Mouse (Mus musculus) lung, postnatal 25 days (tissue): Measurements from ENCODE around the gene Oxct1.

Source experiments
- DNase-seq: peaks from one replicate; pipeline ENCODE4 v3.0.0; 2022; ENCODE audit warnings: low spot score

Gene Oxct1

DNA sequence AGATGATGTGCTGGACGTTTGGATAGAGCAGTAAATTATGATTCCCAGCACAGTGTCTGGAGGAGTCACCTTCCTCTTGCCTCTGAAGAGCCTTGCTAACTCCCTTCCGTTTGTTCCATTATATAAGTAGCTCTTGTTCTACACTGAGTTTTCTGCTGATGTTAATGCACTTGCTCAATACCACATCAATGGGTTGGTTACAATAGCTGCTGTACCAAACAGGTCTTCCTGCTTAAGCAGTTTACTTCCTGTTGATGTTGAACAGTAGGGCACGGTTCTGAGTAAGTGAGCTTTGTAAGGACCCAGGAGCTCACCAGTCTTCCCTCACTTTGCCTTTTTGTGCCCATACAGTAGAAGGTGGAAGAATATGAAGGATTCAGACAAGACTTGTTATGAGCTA, 98.5 kb downstream of the Oxct1 start:
- DNase-seq = peak; percentile 6

DNA sequence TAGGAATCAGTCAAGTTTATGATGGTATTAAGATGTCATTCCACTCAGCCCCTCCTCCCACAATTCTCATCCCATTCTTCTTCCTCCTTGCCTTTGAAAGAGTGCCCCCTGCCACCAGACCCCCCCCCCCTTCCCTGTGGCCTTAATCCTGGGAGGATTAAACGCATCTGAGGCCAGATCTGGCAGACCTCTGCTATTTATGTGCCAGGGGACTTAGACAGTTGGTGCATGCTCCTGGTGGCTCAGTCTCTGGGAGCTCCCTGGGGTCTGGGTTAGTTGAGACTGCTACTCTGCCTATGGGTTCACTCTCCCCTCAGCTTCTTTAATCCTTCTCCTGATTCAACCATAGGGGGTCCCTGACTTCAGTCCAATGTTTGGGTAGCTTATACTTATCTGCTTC, 112.3 kb downstream of the Oxct1 start:
- no peak for DNase-seq

DNA sequence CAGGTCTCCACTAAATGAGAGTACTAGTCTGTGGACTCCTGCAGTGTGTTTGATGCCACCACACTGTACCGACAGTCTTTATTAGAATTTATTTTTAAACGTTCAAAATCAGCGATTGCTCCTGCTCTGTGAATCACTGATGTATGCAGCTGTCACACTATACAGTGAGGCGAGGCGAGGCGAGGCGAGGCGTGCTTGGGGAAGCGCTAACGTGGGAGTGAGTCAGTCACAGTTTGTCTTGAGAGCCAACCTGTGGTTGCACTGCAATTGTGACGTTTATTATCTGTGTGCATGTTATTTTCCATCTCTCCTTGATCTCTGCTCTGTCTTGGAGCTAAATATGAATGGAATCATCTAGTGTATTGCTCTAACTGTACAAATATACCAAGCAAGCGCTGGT, 113.3 kb downstream of the Oxct1 start:
- no peak for DNase-seq

DNA sequence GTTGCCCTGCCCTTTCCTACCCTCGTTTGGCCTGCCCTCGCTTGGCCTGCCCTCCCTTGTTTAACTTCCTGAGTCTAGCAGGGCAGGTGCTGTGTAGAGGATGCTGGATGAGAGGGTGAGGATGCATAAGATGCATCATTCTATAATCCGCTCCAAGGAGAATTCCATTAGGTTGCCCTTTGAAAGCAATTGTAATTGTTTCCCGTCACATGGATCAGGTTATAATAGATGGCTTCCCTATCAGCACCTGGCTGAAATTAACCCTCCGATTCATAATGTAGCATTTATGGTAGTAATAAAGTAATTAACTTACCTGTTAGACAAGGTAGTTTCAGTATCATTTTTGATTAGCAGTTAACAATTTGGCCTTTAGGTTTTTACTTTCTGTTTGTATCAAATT, 119.2 kb downstream of the Oxct1 start:
- DNase-seq = no peak

DNA sequence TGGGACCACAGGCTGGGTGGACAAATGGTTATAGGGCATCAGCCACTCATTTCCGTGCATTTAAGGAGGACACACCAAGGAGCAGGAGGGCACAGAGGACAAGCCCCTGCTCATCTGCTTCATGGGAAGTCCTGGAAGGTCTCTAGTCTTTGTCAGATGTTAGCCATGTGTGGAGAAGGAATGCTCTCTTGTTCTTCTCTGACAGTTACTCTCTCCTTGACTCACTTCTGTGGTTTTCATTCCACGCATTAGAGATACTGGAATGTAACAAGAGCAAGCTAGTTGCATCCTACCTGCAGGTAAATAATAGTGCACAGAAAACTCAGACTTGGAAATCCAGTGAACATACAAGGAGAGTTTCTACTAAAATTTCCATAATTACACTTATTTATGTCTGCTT, 121.5 kb downstream of the Oxct1 start:
- no peak for DNase-seq

DNA sequence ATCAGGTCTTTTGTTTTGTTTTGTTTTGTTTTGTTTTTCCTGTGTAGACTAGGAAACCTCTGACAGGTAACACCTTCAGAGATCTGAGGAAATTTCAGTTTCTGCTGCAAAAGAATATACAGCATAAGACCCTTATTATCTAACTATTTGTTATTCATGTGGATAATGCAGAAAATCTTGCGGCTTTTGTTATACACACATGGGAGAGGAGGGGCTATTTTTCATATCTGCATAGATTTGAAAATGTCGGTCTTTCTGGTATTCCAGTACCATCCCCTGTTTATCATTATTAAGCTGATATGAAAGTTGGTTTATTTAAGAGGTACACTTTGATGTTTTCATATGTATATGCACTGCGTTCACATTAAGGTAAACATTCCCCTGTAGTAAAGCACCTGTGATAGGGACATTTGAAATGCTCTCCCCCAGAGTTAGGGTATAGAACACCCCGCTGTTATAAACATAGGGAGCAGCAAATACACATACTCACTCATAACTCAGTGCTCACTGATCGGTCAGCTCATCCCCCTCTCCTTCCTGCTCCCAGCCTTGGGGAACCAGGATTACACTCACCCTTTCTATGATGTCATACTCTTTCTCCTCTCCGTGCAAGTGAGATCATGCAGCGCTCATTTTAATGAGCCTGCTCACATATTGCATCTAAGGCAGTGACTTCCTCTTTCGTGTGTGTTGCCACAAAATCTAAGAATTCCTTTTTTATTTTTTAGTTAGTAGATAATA, 122.6 kb downstream of the Oxct1 start:
- no peak for DNase-seq

DNA sequence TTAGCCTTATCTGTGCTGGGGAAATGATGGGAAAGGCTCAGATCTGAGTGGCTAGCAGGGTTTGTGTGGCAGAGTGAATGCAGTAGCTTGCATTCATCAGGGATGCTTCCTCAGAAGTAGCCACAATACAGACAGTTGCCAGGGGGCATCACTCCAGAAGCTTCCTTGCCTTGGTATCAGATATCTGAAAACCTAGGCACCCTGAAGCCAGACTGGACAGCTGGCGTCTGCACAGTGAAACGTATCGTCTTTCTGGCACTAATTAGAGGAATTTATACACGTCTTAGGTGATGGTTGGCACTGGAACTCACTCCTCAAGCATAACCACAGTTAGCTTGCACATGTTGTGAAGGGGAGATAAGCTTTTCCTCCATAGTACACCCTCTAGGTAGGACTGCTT, 128.5 kb downstream of the Oxct1 start:
- no peak for DNase-seq

DNA sequence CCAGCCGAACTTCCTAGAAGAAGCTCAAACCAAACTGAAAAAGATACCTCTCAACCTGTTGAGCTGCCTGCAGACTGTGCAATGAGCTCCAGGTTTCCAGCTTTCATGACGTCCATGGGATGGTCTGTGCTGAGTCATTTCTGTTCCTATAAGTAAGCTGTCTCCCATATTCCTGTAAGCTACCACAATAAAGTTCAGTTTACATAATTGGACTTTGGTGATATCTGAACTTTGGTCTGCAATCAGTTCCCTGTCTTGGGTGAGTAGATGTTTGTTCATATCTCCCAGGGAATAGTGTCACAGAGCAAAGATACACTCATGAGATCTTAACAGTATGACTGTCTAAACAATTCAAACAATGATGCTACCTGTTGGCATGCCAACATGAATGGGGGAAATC, 141.8 kb downstream of the Oxct1 start:
- no peak for DNase-seq

DNA sequence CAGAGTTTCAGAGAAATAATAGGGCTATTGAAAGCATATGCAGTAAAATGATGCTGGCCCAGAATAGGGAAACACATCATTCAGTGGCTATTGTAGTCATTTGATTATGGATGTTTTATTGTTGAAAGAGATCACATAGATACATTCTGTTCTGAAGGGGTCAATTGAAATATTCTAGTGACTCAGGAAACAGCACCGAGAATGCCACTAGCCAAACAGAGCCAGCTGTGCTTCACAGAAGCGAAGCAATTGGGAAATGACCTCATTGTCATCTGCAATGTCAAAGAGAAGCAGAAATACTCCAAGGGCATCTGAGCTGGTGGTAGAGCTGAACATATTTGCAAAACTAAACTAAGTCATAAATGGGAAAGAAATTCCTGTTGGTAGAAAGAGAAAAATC, 145.4 kb downstream of the Oxct1 start:
- no peak for DNase-seq

DNA sequence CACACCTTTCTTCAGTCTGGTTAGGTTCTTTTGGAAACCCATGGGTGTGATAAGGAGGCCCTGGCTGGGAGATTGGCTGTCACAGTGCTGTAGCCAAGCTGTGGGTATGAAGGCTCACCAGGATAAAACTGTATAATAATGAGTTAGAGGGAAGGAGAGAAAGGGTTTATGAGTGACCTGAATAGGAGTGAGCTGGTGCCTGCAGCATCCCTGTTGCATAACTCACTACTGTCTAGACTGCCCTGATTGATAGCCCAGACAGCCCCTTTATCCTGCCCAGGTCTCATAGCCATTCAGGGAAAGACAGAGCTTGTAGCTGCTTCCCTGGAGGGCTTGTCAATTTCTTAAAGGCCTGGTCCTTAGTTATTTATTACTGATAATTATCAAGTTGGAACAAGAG, 171.7 kb downstream of the Oxct1 start:
- no peak for DNase-seq
